Mouse (Mus musculus) mature B cell (primary cell): ENCODE data around the gene Ptges.

Experiments
- in situ Hi-C: fragments of 300-500 bp; cut with MboI; formaldehyde crosslinking; loops from 2 replicates; pipeline ENCODE4 v1.14.3; 2019

Ptges gene

GRCm38 (mm10) chr2:30850581-30850980 is 79.1 kb downstream of the Ptges start:
- in situ Hi-C loops = no loop called here

- in situ Hi-C loops = no loop called here
Observed at GRCm38 (mm10) chr2:30848184-30848583, 81.5 kb downstream of the Ptges start.

DNA sequence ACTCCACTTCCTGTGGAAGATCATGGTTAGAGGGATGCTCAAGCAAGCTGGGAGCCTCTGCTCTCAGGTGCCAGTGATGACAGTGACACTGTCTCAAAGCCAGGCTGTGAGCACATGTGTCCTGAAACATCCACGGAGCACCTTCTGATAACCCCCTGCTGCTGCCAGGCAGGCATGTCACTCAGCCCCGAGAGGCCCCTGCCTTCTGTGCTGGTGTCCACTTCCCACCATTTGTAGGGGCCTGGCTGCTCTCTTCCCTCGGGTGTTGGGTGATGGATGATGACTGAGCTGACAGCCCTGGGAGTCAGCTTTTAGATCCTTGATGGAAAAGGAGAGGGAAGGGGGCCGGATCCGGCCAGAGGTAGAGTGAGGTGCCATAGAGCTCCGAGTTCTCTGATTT is 82.9 kb downstream of the Ptges start:
- in situ Hi-C loops = no loop called here

- in situ Hi-C loops = no loop called here
Observed at GRCm38 (mm10) chr2:30846236-30846635, 83.4 kb downstream of the Ptges start.

DNA sequence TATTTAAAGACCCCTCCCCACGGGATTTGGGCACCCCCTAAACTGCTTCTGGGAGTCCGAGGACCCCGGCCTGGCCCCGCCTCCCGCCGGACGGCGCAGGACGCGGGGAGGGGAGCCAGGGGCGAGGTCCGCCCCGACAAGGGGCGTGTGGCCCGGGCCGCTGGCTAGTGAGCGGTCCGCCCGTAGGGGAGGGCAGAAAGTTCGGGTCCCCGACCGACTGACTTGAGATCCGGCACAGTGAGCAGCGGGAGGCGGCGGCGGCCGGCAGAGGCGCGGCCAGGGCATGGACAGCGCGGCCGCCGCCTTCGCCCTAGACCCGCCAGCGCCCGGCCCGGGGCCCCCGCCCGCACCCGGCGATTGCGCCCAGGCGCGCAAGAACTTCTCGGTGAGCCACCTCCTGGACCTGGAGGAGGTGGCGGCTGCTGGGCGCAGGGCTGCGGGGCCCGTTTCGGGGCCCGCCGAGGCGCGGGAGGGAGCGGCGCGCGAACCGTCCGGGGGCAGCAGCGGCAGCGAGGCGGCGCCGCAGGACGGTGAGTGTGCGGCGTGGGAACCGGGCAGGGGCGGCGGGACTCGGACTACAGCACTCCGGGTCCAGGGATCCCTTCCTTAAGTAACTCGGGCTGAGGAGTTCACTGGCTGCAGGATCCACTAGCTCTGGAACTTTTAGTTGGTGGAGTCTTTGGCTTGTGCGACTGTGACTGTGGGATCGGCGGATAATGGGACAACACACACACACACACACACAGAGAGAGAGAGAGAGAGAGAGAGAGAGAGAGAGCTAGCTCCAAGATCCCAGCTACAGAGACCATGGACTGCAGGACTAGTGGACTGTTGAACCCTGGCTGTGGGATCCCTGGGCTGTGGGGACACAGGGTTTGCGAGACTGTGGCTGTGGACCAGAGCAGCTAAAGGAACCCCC is 84.3 kb downstream of the Ptges start:
- in situ Hi-C loops = no loop called here

GRCm38 (mm10) chr2:30842615-30843014 is 87.0 kb downstream of the Ptges start:
- in situ Hi-C loops = no loop called here
